13 mouse cellular contexts compared by ENCODE assay signal in genomic region chr6:127986357-127986756, GRCm38 (mm10).
A peak's percentile ranks its signal among the peaks of the same experiment; 100 is the strongest.
DNase-seq lines count a peak whose midpoint lies in the region; ATAC-seq and TF ChIP-seq lines count a peak whose summit lies in the region.
"Had no signal": no experiment of that assay in that cellular context is flagged by ENCODE, and none has a peak within 500 bp of the region (broad histone marks: within the 10 kb centered on the region; RNA-seq: fewer than 3 reads in every experiment).

No protein-coding gene starts in this region.

- H3K9ac ChIP-seq in limb, embryonic 12.5 days (replicated peaks): 0 out of 2 replicates have a peak overlapping the region, but pooled peaks have one; percentile 27
- H3K9ac ChIP-seq in liver, postnatal 0 days (replicated peaks): no peak overlapping the region

- TF ChIP-seq EP300 in liver, postnatal 0 days (IDR thresholded peaks at IDR 0.05; ENCODE audit: low read depth): no peak

- no peak for TF ChIP-seq POLR2A in cerebellum, adult 2 months (IDR thresholded peaks at IDR 0.05; ENCODE audit: borderline replicate concordance, insufficient read depth, low read length)

- no peak for TF ChIP-seq CTCF in cerebellum, adult 2 months (IDR thresholded peaks at IDR 0.05; ENCODE audit: borderline replicate concordance, insufficient read depth, low read depth, low read length)
- TF ChIP-seq CTCF in liver, postnatal 0 days (IDR thresholded peaks at IDR 0.05; ENCODE audit: low read depth): no peak

- ATAC-seq in limb, embryonic 12.5 days (ENCODE audit: insufficient number of reproducible peaks, insufficient read depth, low FRiP score, low TSS enrichment, low read depth): no peak
- no peak for ATAC-seq in liver, postnatal 0 days

- peaks cover 83% of the 10 kb centered on the region for H3K4me1 ChIP-seq in cerebellum, adult 2 months (ENCODE audit: control insufficient read depth, insufficient read depth, low read length)
- H3K4me1 ChIP-seq in limb, embryonic 12.5 days (replicated peaks): peaks cover 31% of the 10 kb centered on the region
- H3K4me1 ChIP-seq in liver, postnatal 0 days (ENCODE audit: insufficient read depth): peaks cover 11% of the 10 kb centered on the region

- H3K27me3 ChIP-seq in cerebellum, adult 2 months (ENCODE audit: control insufficient read depth, insufficient read depth, low read length): no peaks in the 10 kb centered on the region
- no peaks in the 10 kb centered on the region for H3K27me3 ChIP-seq in limb, embryonic 12.5 days
- H3K27me3 ChIP-seq in liver, postnatal 0 days (ENCODE audit: insufficient read depth, low read length): no peaks in the 10 kb centered on the region

- no peak overlapping the region for H3K4me2 ChIP-seq in limb, embryonic 12.5 days
- H3K4me2 ChIP-seq in liver, postnatal 0 days (ENCODE audit: low read depth, low read length): no peak overlapping the region

- H3K9me3 ChIP-seq in limb, embryonic 12.5 days: no peaks in the 10 kb centered on the region
- H3K9me3 ChIP-seq in liver, postnatal 0 days (ENCODE audit: low read length): no peaks in the 10 kb centered on the region

- H3K4me3 ChIP-seq in cerebellum, adult 2 months (replicated peaks; ENCODE audit: insufficient read depth, low read depth, low read length): no peak overlapping the region
- H3K4me3 ChIP-seq in limb, embryonic 12.5 days (replicated peaks): no peak overlapping the region
- no peak overlapping the region for H3K4me3 ChIP-seq in liver, postnatal 0 days (ENCODE audit: low read depth, low read length)

- 0 out of 2 replicates have a peak, but pooled peaks cover 4% of the 10 kb centered on the region for H3K36me3 ChIP-seq in limb, embryonic 12.5 days
- no peaks in the 10 kb centered on the region for H3K36me3 ChIP-seq in liver, postnatal 0 days (replicated peaks; ENCODE audit: insufficient read depth, low read length)

- H3K27ac ChIP-seq in cerebellum, adult 2 months (ENCODE audit: insufficient read depth, low read length): peak overlapping the region; percentile 4; the same call in 1 of the 2 replicates
- H3K27ac ChIP-seq in limb, embryonic 12.5 days: no peak overlapping the region
- H3K27ac ChIP-seq in liver, postnatal 0 days (ENCODE audit: low read depth): no peak overlapping the region

- 64% methylated on average over 9 of the region's 9 CpGs for WGBS in cerebellum, adult 2 months
- WGBS in limb, embryonic 12.5 days: 26% methylated on average over 9 of the region's 9 CpGs
- 48% methylated on average over 9 of the region's 9 CpGs for WGBS in liver, postnatal 0 days (ENCODE audit: insufficient replicate concordance)

- DNase-seq in cerebellum, adult 2 months: no peak
- no peak for DNase-seq in cerebellum, adult 11 months
- DNase-seq in retina, postnatal 1 day: peak; percentile 56
- no peak for DNase-seq in retina, embryonic 14.5 days (ENCODE audit: low spot score)
- no peak for DNase-seq in spleen, postnatal 14 days (ENCODE audit: low spot score in 2 of 2)
- no peak for DNase-seq in Muller cell, postnatal 12 days (ENCODE audit: inconsistent ontology term)
- no peak for DNase-seq in liver, postnatal 0 days
- DNase-seq: cerebellum, adult 8-10 months; kidney, adult 11 months; kidney, postnatal 14 days; layer of hippocampus, postnatal 36 days; lung, adult 18-20 months had no signal
